Mouse (Mus musculus) activated CD4-positive, CD25-positive, alpha-beta regulatory T cell, adult 4 months (primary cell): ENCODE measurements around the gene Dnajc2. TPM values are rescaled to one million over a fixed set of nuclear protein-coding genes. Genes with fewer than 3 reads are reported as not detected.
A peak's percentile ranks its signal among the peaks of the same experiment; 100 is the strongest.

Source experiments
- ATAC-seq: one replicate; pipeline ENCODE4 v1.8.0; 2017
- polyA plus RNA-seq, 2 experiments: library from polyadenylated mRNA; unstranded; fragments of 100-300 nt; shearing (Covaris generic); gene quantifications; one replicate each; pipeline ENCODE4 v1.2.1; 2017

Gene Dnajc2
- 10 to 100 TPM; 44.5 to 47.0 TPM for polyA plus RNA-seq

DNA sequence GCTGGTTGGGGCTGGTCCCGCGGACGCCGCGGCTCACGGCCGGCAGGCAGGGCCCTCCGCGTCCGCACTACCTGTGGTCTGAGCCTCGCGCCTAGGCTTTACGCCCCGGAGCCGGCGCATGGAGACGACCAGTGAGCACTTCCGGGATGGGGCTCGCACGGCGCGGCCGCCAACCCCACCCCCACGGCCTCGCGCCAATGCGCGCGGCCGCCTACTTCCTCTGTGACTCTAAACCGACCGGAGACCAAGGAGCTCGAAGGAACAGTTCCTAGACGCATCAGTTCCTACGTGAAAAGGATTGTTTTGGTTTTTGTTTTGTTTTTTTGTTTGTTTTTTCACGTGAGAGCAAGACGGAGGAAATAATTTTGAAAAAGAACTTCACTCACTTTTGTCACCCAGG is at the start of gene Dnajc2, which contains the start of gene Psmc2:
TSS of gene Dnajc2 (minus strand) at position 199 of the 400 bp plus-strand sequence.
TSS of gene Psmc2 (plus strand) at position 231 of the 400 bp plus-strand sequence.
- ATAC-seq = peak; percentile 83

DNA sequence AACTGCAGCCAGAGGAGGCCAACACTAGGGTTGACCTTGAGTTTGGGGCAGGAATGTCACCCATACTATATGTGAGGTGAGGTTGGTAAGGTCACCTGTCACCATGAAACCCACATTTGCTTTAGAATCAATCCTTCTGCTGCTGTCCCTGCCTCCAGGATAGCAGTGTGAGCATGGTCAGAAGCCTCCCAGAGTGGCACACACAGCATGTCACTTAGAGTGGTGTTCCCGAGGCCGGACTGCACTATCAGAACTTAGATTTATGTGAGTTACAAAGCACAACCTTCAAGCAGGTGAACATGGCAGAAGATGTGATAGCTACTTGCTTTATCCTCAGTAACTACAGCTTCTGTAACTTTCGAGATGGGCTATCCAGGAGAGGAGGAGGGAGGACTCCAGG is 46.7 kb upstream of the Dnajc2 start:
- no peak for ATAC-seq

DNA sequence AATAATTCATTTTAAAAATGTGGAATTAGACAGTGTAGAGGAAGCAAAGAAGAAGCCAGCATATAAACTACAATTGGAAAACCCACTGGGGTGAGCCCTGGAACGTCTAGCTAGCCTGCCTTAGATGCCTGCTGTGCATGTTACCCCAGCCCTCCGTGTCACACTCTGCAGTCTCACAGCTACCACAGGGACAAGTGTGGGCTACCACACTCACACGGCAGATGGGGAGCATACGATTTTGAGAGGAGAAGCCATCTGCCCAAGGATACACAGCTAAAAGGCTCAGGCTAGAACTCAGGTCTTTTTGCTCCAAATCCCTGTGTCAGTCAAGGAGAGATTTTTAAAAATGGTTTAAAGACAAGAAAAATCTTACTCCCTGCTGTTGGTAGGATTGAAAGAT is 43.8 kb upstream of the Dnajc2 start:
- ATAC-seq = no peak

DNA sequence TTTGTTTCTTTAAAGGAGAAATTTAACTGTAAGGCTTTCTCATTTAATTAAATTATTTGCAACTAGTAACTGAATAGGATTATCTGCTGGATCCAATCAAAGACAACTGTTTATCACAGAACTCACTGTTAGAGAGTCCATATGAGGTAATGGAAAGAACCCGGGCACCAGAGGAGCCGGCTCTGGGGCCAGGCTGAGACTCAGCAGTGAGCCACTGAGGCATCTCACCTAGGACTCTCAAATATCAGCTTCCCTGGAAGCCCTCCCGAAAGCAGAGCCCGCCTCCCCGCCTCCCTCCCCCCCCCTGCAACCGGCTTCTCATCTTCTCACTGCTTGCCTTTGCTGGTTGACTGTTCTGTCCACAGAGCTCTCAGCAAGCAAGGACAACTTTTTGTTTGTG is 42.6 kb upstream of the Dnajc2 start:
- ATAC-seq = no peak

DNA sequence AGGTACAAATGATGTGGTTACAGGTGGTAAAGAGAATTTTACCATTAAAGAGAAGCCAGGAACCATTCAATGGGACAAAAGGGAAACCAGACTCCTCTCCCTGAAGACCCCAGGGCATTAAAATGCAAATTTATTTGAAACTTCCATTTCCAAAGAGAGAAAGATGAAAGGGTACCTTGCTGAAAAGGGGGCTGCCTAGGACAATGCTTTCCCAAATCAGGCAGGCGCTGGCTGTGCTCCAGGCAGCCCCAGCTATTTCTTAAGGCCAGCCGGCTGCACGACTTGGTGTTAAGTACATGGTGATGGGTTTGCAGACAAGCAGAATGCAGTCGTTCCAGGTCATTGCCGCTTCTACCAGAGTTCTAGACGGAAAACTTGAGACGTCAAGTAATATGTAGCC is 41.3 kb upstream of the Dnajc2 start:
- ATAC-seq = no peak

DNA sequence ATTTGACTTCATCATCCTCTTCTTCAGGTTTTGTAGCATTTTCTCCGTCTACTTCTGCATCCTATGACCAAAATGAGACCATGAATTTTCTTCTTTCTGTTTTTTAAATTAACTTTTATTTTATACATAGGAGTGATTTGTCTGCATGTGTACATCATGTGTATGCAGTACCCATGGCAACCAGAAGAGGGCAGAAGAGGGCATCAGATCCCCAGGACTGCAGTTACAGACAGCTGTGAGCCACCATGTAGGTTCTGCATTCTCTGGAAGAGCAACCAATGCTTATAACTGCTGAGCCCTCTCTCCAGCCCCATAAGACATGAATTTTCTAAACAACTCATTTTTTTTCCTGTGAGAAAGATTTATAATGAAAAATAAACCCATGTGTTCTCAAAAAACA is 28.9 kb upstream of the Dnajc2 start:
- no peak for ATAC-seq

DNA sequence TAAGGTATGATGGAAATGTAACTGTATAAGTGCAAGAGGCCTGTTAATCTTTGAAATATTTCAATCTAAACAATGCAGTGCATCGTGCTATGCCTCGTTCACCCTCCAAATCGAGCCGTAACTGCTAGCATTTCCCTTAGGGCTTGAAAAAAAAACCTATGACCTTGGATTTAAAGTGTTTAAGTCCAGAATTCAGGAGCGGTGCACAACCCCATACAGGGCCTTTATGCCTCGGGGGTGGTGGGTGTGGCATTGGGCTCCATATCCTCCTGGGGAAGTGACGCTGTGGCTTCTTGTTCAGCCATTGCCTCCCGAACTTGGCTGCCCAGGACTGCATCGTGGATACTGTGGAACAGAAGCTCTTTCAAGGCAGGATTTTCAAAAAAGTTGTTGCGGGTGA is 25.9 kb upstream of the Dnajc2 start:
- ATAC-seq = no peak

DNA sequence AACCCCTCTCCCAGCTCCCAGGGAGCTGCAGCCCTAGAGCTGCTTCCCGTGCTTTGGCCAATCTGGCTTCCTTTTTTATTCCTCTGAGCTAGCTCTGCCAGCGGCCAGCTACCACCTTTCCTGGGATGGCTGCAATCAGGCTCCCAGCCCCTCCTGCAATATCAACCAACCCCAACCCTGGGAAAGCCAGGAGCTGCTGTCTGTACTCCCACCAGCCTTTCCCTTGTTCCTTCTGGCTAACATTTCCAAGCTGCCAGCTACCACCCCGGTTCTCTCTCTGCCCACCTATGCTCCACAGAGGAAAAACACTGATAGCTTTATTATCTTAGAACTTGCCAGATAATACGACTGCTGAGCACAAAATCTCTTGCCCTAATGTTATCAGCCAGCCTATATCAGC is 19.8 kb upstream of the Dnajc2 start:
- no peak for ATAC-seq

DNA sequence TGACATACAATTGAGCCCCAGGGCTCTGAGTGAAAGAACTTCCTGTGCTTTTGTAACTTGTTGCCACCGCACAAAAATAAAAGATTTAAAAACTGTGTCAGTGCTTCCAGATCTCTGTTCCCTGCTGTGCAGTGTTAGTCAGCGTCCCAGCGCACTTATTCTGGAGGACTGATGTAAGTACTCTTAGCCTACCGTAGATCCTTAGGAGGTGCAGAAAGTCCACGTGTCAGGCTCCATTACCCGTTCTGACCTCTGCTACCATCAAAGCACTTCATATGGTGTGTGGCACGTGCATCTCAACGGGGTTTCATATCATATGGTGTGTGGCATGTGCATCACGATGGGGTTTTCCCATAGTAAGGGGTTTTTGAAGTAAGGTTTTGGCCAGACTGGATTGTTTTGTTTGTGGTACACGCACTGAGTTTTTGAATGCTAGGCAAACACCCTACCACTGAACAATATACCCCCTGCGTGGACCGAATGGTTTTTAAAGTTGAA is 18.7 kb upstream of the Dnajc2 start:
- no peak for ATAC-seq

DNA sequence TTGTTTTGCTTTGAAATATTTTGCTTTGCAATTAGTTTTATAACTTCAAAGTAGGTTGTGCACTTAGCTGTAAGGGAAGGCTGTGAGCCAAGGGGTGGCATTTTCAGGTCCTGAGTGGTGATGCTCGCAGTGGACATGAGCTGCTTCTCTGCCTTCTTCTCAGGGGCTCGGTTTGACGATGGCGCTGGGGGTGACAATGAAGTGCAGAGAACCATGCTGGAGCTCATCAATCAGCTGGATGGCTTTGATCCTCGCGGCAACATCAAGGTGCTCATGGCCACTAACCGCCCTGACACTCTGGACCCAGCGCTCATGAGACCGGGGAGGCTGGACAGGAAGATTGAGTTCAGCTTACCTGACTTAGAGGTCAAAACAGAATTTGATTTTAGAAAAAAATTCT is 17.9 kb upstream of the Dnajc2 start:
- ATAC-seq = no peak

DNA sequence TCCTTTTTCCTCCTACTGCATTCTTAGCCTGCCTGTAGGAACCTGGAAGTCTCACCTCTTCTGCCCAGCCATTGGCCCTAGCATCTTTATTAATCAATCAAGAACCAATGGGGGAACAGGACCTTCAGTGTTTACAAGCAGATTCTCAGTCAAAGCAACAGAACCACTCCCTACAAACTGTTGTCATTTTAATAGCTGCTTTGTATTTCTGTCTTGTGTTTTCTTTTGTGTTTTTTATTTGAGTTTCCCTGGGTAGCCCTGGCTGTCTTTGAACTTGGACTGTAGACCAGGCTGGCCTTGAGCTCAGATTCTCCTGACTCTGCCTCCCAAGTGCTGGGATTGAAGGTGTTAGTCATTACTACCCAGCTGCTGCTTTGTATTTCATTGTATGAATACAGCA is 7.1 kb upstream of the Dnajc2 start:
- no peak for ATAC-seq

DNA sequence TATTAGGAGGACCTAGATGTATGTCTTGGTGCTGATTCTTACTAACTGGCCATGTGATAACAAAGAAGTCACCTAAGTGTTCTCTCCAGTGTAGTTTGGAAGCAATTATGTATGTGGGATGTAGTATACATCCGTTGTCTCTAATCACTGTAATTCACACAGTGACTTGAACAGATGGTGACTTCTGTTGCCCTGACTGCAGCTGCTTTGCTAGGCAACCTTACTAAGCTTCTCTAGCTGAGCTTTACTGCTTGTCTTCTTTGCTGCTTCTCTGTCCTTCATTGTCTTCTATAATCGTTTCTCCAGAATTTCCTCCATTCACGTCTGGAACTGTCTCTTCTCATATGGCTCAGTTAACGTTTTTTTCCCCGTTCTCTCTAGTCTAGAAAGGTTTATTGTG is 4.0 kb upstream of the Dnajc2 start:
- ATAC-seq = no peak

DNA sequence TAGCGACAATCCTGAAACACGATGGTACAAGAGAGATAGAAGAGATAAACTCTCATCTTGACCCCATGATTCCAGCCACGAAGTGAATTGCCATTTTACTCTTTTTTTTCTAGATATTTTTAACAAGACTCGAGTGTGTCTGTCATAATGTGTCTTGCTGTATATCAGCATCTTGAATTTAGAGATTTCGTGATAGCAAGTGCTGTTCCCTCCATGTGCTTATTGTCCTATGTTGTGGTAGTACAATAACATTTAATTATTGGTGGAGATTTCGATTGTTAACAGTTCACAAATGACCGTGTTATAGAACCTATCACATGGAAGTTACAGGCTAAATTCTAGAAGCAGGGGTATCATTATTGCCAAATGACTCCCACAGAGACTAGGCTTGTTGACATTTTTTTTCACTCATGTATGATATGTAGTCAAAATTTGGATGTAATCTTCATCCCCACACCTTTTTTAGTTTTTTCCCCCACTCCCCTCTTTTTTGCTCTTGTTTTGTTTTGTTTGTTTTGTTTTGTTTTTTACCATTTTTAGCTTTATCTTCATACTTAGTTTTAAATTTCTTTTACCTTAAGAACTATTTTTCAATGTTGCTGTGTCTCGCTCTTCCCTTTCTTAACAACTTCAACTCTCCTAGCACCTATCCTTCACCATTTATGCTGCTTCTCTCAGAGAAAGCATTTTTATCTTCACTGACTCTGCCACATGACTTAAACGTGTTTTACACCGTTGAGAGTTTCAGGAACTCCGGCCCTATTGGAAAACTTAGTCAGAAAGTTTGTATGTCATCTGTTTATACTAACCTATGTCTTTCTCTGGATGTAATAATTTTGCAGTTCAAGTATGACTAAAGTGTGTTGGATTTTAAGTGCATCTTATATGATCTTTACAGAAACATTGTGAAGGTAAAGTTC is 2.4 kb upstream of the Dnajc2 start:
- no peak for ATAC-seq

DNA sequence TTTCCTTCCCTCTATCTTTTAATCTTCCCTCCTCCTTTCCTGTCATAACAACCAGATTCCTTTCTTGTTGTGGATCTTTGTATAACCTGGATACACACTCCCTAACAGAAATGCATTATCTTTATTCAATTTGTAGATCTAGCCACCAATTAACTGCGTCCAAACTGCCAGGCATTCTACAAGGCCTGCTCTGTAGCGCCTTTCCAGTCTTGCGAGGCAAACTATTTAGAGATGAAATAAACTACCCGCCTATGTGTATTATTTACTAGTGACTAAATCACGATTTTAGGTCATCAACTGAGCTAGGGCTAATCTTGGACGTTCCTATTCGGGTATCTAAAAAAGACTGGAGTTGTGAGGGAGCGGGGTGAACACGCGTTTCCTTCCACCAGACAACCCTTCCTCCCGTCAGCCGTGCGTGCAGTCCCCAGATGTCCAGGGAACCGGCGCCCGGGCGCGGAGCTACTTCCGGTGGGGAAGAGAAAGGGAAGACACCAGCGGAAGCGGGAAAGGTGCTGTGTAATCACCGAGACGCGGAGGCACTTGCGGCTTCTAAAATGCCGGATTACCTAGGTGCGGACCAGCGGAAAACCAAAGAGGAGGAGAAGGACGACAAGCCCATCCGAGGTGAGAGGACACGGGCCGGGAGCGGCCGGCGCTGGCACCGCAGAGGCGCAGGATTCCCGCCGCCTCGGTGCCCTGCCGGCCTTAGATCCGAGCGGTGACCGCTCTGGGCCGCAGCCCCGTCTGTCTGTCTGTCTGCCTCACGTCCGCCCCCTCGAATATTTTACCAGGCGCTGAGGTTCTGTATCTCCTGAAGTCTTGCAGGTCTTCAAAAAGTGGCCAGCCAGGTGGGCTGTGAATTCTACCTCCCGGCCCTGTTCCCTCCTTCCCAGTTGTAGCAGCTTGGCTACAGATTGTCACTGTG is 1.5 kb upstream of the Dnajc2 start:
- ATAC-seq = peak; percentile 75

DNA sequence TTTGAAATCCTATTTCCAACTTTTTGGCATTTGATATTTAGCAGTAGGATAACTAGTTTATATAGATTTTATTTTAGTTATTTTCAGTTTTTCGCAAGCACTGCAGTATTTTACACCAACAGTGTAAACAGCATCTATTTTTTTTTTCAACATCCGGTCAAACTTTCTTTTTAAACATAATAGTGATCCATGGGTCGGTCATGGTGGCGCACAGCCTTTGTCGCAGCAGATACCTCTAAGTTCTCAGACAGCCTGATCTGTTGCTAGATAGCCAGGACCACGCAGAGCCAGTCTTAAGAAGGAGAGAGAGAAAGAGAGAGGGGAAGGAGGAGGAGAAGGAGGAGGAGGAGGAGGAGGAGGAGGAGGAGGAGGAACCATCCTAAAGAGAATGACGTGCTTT is 725 bp upstream of the Dnajc2 start:
- no peak for ATAC-seq

DNA sequence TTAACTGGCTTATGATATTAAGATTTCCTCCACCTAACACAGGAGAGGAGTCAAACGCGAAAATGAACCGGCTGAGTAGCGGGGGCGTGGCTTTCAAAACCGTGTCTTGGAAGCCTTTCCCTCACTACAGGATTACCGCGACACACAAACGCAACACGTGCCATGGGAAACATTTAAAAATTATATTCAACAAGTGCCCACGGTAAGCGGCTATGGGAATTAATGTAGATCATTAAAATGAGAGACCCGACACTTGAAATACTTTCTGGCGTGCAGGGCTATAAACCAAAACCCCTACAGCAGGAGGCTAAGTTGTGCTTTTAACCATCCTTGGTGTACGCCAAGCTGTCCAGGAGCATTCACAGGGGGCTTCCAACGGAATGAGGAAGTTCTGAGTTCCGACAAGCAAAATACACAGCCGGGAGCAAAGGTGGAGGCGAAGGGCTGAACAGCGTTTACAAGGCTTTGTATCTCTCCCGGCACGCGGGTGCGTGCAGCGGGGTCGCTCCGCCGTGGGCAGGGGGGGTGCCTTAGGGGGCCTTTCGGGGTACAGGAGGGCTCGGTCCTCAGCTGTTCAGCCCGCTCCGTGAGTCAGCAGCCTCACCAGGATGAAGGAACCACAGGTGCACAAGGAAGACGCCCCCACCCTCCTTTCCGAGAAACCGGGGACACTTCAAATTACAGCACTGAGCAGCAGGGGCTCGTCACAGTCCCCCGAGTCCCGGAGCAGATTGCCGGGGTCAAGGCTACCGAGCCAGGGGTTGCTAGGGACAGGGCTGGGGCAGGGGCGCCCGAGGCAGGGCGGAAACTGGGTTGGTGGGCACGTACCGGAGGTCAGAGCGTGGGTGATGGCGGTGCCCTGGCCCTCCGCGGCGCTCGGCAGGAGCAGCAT is 644 bp downstream of the Dnajc2 start:
- ATAC-seq = peak; percentile 25

DNA sequence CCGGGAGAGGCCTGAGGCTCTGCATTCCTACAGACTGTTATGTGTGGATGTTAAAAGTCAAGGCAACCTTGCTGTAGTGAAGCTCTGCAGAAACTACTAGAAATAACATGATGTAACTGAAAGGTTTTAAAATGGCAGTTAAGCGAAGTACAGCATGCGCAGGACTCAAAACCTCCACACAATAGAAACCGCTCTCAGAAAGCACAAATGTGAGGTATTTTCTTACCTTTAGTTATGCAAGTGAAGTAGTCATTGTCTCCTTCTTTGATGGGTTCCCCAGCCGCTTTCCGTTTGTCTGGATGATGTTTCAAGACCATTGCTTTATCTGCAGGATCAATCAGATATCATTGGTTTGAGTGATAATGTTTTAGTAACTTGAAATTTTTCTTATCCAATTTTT is 8.6 kb downstream of the Dnajc2 start:
- ATAC-seq = no peak

DNA sequence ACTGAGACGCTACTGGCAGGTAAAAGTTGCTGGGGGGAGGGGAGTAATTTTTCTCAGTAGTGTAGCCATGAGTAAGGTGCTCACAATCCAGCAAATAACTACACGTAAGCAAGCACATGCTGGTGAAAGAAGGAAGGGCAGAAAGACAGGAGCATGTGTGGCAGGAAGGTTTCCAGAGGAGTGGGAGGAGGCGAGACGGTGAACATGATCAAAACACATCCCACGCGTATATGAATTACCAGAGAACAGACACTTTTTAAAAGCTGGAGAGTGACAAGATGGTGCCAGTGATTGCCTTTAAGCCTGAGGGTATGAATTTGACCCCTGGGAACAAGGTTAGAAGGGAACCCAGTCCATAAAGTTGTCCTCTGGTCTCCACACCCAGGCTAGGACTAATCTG is 15.2 kb downstream of the Dnajc2 start:
- ATAC-seq = no peak

DNA sequence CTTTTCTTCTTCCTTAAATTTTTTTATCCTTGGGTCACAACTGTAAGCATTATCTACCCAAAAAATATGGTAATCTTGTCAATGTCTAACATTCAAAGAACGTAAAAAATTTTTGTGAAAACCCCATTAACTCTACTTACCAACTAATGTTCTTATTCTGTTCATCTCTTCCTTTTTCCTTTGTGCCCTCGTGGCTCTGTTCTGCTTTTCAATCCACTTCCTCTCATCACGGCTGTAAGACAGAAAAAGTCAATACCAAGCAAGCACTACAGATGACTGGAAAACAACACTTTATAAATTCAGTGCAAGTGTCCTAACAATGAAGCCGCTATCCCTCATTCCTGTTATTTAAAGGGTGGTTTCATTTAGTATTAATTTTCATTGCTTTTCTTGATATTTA is 16.5 kb downstream of the Dnajc2 start:
- no peak for ATAC-seq

DNA sequence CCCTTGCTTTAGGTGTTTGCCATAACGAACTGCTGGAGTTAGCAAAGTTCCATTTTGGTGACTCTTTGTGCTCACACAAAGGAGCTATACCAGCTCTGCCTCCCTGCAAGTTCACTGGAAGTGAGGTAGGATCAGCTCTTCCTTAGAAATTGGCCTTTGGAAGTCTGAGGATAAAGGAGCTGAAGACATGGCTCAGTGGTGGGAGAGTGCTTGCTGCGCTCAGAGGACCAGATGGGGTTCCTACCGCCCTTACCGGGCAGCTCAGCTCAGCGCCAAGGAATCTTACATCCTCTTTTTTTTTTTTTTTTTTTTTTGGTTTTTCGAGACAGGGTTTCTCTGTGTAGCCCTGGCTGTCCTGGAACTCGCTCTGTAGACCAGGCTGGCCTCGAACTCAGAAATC is 39.1 kb downstream of the Dnajc2 start:
- no peak for ATAC-seq

DNA sequence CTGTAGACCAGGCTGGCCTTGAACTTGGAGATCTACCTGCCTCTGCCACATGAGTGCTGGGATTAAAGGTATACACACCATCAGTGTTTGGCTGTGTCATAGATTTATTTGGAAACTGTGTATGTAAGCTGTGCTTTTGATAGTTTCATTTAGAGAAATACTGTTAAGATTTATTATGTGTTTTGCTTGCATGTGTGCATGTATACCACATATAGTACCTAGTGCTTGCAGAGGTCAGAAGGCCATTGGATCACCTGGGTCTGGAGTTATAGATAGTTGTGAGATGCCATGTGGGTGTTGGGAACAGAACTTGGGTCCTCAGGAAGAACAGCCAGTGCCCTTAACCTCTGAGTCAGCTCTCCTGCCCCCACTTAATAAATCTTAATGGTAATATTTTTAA is 40.4 kb downstream of the Dnajc2 start:
- ATAC-seq = no peak

DNA sequence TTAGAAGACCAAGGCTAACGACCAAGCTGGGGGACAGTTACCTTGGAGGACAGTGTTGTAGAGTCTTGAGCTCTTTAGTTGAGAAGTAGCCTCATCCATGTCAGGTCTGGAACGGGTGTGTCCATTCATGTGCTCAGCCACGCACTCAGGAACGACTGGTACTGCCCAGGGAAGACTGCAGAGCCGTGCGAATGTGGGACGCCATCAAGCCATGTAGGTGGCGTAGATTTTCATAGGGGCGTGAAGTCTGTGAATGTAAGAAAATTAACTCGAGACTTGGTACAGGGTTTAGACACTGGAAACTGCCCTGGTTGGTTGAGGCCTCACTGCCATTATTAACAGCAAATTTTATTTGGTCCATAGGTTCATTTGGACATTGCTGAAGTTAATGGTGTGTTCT is 41.4 kb downstream of the Dnajc2 start:
- ATAC-seq = no peak
